Mouse (Mus musculus) myocyte (in vitro differentiated cells): ENCODE results near the gene Pam.

Experiments
- CEBPB ChIP-seq: IDR thresholded peaks from 2 replicates; pipeline ENCODE4 v1.6.1; 2011; ENCODE audit warnings: mild to moderate bottlenecking, moderate library complexity; ENCODE audit not compliant: poor library complexity, insufficient read depth, severe bottlenecking
- E2F4 ChIP-seq: IDR thresholded peaks from one replicate; pipeline ENCODE4 v1.6.1; 2011; ENCODE audit warnings: mild to moderate bottlenecking, control low read depth, moderate library complexity; ENCODE audit not compliant: insufficient read depth
- MAX ChIP-seq: IDR thresholded peaks from one replicate; pipeline ENCODE4 v1.6.1; 2011; ENCODE audit warnings: low read depth, mild to moderate bottlenecking, control low read depth
- MYOD1 ChIP-seq, 3 experiments: IDR thresholded peaks; one replicate each; pipeline ENCODE4 v1.6.1; 2011; ENCODE audit warnings: control low read depth in 2 of 3, low read depth in 2 of 3, mild to moderate bottlenecking in 2 of 3, moderate library complexity in 1 of 3; ENCODE audit not compliant: insufficient read length in 2 of 3, control insufficient read depth in 1 of 3
- MYOG ChIP-seq, 3 experiments: IDR thresholded peaks; one replicate each; pipeline ENCODE4 v1.6.1; 2011; ENCODE audit warnings: control low read depth in 2 of 3, low read depth in 2 of 3, mild to moderate bottlenecking in 2 of 3; ENCODE audit not compliant: insufficient read length in 2 of 3, control insufficient read depth in 1 of 3, insufficient read depth in 1 of 3
- POLR2A ChIP-seq: IDR thresholded peaks from one replicate; pipeline ENCODE4 v1.6.1; 2011; ENCODE audit warnings: low read depth, mild to moderate bottlenecking, control low read depth, moderate library complexity; ENCODE audit not compliant: insufficient read length
- POLR2AphosphoS2 ChIP-seq: IDR thresholded peaks from one replicate; pipeline ENCODE4 v1.6.1; 2011; ENCODE audit warnings: low read depth, control low read depth; ENCODE audit not compliant: insufficient read length
- REST ChIP-seq: IDR thresholded peaks from one replicate; pipeline ENCODE4 v1.6.1; 2011; ENCODE audit warnings: mild to moderate bottlenecking, control low read depth, moderate library complexity; ENCODE audit not compliant: insufficient read depth, insufficient read length
- SRF ChIP-seq: IDR thresholded peaks from one replicate; pipeline ENCODE4 v1.6.1; 2011; ENCODE audit warnings: low read depth; ENCODE audit not compliant: control insufficient read depth, insufficient read length
- TCF12 ChIP-seq: IDR thresholded peaks from one replicate; pipeline ENCODE4 v1.6.1; 2011; ENCODE audit warnings: mild to moderate bottlenecking, control low read depth; ENCODE audit not compliant: poor library complexity, insufficient read depth, severe bottlenecking
- TCF3 ChIP-seq: IDR thresholded peaks from one replicate; pipeline ENCODE4 v1.6.1; 2011; ENCODE audit warnings: low read depth, control low read depth; ENCODE audit not compliant: insufficient read length
- USF1 ChIP-seq: IDR thresholded peaks from one replicate; pipeline ENCODE4 v1.6.1; 2011; ENCODE audit warnings: low read depth, mild to moderate bottlenecking, control low read depth, moderate library complexity

GRCm38 (mm10) chr1:97862734-97863133 is 232.7 kb downstream of the Pam start:
- TF ChIP-seq SRF (no peak), POLR2A (no peak), TCF12 (no peak), MYOD1 (IDR thresholded peaks at IDR 0.05; ENCODE audit: control insufficient read depth in 1 of 3, insufficient read length in 2 of 3, low read depth in 2 of 3) (no peak), POLR2AphosphoS2 (no peak), MAX (no peak), CEBPB (no peak), MYOG (IDR thresholded peaks at IDR 0.05; ENCODE audit: control insufficient read depth in 1 of 3, insufficient read depth in 1 of 3, insufficient read length in 2 of 3, low read depth in 2 of 3) (no peak), USF1 (no peak), E2F4 (no peak), REST (no peak), TCF3 (no peak)
